Mouse (Mus musculus): ENCODE measurements at regions not wholly inside any gene's neighbourhood (a gene's known extent, or its start where the extent isn't known, plus 50 kb on each side); places are given as distances from the start of the nearest gene placed in this dataset.
A peak's percentile ranks its signal among the peaks of the same experiment; 100 is the strongest.

DNA sequence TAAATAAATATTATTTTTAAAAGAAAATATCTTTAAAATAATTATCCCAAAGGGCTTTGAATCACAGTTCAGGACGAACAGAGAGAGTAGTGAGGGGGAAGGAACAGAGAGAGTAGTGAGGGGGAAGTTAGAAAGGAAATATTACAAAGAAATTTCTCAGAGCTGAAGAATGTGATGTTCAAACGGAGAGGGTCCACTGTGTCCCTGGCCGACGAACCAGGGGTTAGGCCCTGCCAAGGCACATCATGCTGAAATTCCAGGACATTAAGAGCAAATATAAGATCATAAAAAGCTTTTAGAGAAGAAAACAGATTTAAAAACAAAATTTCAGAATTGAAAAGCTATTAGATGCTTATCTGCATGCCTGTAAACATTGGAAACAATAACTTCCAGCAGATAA is 61.6 kb downstream of the Skor1 start:
- peak; percentile 41 for DNase-seq

DNA sequence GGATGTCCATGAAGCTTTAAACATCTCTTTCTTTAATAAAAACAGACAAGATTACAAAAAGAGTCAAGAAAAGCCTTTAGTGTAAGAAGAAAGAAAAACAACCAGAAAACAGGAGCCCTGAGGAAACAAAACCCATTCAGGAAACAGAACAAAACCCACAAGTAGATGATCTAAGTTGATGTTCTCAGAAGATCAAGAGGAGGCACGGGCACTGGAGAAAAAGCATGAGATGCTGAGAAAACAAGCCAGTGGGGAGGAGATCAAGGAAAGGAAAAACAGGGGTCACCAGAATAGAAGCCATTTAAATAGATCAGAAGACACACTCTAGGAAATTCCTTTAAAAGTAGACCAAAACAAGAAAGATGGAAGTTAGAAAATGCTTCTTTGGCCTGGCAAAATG is 62.1 kb downstream of the Skor1 start:
- no peak for DNase-seq

DNA sequence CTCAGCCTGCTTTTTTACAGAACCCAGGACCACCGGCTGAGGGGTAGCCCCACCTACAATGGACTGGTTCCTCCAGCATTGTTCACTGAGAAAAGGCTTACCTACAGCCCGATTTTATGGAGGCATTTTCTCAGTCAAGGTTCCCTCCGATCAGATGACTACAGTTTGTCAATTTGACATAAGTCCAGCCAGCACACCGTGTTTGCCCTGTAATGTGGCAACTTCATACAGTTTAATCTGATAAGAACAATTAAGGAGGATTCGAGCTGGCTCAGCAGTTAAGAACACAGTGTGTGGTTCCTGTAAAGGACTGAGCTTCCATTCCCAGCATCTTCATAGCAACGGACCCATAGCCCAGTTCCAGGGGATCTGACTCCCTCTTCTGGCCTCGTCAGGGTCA is 65.9 kb downstream of the Skor1 start:
- no peak for DNase-seq

DNA sequence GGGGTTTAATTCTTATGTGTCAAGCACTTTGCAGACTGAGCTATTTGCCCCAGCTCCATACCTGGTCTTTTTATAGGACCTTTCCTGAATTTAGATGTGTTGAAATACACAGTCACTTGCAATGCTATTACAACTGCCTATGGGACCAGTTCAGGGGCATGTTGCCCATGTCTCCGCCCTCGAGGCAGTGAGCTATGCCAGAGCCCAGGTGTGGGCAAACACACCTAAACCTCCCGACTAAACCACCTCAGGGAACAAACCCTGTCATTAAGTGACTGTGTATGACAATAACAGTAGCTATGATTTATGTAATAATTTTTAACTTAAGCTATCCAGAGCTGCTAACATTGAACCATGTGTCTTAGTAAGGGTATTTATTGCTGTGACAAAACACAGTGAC is 66.5 kb downstream of the Skor1 start:
- DNase-seq = no peak

DNA sequence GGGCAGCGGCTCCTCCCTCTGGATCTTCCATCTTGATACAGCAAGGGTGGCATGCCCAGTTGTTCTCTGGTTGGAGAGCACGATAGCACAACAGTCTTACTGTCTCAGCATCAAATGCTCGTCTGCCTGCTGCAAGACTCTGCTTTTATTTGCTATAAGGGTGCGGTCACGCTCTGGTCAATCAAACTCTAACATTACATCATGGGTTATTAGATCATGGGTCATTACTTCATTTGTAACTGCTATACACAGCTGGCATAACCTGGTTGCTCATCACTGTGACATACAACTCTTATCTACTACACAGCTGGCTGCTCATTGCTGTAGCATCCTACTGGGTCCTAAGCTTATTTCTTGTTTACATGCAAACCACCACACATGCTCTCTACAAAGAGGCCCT is 68.4 kb downstream of the Skor1 start:
- DNase-seq = no peak

DNA sequence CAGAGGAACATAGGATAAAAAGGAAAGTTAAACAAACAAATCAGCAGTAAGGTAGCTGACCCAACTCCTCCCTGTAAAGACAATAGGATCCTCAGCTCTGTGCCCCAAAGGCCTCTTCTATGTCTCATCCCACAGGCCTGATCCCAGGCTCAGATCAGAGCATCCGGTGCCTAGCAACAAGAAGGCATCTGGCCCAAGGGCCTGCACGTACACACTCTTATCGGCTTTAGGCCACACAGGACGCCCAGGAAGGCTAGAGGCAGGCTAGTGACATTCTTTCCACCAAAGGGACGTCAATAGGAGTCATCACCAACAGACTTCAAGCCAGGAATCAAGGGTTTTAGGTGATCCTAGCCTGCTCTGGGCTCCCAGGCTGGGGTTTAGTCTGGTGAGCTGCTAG is 73.5 kb downstream of the Skor1 start:
- no peak for DNase-seq

DNA sequence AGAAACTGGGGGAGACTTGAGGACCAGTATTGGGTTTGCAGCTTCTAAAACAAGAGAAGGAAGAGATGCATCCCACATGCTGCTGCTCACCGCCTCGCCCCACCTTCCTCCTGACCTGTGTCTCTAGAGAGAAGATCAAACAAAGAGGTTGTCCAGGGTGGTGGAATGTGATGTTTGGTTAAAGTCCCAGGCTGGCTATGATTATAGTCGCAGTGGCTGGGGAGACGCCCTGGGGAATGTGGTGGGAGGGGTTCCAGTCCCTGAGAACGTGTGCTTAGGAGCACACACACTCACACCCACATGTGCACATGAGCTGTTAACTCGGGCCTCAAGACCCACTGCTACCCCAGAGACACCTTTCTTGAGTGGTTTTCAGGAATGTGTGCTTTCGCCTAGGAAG is 74.0 kb downstream of the Skor1 start:
- DNase-seq = no peak

DNA sequence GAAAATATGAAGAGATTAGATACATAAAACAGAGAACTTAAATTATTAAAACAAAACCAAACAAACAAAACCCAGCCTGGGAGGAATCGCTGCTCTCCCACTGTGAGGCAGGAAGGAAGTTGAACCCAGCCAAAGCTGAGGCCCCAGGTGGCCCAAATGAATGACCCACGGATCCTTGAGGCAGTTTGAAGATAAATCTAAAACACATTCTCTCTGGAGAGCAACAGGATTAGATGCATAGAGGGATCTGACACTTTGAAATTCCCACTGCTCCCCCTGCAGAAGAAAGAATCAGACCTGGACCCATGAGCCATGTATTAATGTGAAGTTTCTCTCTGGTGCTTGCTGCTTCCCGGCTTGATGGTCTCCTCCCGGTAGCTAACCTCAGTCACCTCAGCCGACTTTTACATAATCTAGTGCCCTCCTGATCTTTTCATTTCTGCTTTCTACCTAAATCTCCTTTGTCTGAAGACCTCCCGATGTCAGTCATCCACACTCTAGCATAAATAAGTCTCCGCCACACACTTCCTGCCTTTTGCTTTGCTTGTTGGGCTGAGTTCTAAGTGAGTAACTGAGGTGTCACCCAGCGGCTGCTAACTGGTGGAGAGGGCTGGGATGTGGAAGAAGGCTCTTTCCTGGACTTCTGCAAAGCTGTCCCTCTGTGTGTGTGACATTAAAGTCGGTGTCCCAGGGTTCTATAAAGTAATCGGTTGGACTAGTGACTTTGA is 74.6 kb downstream of the Skor1 start:
- no peak for DNase-seq

DNA sequence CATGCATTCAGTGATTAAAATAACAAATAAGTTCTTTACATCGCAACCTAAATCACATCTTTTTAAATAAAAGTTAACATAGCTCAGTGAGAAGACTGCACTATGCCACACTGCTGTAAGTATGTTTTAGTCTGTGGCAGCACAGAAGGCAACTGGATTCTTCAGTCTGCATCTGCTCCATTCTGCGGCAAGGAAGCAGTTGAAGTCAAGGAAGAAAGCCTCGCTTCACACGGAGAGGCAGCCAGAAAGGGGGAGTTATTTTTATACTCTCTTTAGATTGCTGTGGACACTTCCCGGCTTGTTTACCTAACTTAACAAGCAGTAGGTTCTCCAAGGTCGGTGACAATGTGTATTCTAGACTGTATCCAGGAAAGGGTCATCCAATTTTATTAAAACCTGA is 77.7 kb downstream of the Skor1 start:
- DNase-seq = no peak

DNA sequence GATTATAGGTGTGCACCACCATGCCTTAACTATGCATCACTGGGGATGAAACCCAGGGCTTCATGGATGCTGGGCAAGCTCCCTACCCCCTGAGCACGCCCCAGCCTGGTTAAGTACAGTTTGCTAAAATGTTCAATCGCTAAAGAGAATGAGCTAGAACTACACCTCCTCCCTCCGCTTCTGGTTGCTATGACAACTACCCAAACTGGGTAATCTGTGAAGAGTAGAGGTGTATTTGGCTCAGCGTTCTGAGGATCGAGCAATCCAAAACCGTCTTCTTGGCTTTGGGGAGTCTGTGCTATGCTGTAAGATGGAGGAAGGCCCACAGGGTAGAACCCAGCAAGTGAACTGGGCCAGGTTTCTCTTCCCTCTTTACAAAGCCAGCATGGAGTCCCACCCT is 78.8 kb downstream of the Skor1 start:
- no peak for DNase-seq

DNA sequence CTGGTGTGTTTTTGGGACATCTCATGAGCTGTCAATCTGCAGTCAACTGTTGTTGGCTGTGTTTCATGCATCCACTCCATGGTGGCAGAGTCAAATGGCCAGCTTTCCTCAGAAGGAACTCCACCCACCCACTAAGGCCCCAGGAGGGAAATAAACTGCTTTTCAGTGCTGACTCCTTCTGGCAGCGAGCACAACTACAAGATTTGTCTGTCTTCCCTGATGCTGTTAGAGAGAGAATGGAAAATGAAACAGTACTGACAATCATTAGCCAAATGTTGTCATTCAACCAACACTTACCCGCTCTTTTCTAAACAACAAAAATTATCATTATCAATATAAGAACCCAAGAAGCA is 79.3 kb upstream of the Pias1 start:
- no peak for DNase-seq

DNA sequence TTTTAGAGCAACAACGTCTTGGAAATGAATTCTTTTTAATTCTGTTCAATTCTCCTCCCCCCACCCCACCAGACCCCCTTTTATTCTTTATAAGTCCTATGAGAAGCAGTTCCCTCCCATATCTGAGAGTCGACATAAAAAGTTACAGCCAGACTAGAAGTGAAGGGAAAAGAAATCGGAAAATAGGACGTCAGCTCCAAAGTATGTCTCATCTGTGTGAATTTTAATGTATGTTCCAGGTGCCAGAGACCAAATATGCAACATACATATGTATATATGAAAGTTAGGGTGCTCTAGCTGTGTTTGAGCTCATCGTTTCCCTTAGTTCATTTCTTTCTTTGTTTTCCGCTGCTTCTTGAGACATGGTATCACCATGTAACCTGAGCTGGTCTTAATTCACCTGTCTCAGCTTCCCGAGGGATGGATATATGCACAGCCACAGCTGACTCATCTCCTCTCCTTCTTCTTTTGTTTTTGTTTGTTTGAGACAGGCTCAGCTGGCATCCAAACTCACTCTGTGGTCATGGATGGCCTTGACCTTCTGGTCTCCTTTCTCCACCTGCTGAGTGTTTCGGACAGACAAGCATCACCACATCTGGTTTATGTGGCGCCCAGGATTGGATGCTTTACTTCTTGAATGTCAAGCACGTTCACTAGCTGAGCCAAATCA is 78.8 kb upstream of the Pias1 start:
- no peak for DNase-seq

DNA sequence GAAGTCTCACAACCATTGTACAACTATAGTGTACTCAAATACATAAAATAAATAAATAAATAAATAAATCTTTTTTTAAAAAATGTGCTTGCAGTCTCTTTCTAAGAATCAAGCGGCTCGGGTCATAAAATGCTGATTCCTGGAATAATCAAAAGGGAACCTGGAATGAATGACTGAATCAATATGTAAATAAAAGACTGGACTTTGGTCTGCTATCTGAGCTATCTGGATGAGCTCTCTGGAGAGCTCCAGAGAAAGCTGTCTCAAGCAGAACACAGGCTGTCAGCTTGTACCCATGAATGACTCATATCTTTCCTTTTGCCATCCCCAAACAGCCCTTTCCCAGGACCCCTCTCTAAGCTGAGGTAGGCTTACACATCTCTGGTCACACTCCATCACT is 75.8 kb upstream of the Pias1 start:
- no peak for DNase-seq

DNA sequence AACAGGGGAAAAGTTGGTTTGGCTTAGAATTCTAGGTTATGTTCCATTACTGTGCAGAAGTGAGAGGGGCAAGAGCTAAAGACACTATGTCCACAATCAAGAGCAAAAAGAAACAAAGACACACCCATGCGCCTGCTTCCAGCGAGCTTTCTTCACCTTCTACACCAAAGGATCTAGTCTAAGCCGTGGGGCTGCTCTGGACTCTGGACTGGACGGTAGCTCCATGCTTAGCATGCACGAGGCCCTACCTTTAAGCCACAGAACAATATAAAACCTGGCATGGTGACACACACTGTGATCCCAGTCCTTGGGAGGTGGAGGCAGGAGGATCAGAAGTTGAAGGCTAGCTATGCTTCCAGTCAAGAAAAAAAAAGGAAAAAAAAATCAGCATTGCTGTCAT is 73.0 kb upstream of the Pias1 start:
- DNase-seq = no peak

DNA sequence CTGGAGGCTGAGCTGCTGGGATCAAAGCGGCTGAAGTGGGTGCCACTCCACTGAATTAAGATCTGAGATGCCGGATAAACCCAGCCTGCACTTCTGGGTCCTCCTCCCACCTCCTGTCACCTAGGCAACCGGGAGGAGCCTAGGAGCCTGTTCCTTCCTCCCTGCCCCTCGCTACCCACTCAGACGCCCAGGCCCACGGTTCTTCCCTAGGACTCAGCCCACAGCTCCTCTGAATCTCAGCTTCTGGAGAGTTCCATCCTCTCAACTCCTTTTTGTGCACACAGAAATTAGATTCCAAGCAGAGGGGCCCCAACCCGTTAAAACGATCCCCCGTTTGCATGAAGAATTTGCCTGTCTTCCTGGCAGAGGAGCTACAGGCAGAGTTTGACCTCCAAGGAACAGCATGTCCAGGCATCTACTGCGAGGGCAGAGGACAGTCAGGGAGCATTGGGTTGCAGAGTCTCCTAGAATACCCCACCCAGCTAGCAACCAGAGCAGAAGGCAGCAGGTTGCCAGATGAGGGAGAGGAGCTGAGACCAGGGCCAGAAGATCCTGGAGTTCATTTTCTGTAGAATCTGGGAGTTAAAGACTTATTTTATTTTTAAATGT is 71.6 kb upstream of the Pias1 start:
- DNase-seq = peak; percentile 53

DNA sequence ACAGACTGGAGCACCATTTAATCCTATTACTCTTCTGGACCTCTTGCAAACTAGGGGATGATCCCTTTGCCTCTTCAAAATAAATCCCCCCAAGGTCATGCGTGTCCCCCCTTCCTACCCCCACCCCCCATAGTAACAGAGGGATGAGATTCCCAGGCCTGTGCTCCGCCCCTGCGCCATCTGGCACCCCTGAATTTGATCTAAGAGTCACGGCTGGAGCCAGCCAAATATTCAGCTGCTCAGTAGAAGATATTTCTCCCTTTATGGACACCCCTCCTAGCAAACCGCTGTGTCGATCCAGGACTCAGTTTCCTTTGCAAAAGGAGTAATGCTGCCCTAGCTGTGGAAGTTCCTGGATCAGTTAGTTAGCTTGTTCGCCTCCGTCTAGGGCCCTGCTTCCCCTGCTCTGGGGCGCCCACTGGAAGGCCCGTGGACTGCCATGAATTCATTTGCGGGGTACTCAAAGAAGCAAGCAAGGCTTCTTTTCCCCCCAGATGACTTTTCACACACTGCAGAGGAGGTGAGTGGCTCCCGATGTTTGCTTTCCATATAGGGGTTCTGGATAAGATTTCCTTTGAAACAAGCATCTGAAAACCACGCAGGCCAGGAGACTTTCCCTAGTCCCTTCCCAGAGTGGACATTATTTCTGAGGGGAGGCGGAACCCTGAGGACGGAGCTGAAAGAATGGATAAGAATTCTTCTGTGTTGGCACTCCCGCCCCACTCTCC is 70.9 kb upstream of the Pias1 start:
- no peak for DNase-seq

DNA sequence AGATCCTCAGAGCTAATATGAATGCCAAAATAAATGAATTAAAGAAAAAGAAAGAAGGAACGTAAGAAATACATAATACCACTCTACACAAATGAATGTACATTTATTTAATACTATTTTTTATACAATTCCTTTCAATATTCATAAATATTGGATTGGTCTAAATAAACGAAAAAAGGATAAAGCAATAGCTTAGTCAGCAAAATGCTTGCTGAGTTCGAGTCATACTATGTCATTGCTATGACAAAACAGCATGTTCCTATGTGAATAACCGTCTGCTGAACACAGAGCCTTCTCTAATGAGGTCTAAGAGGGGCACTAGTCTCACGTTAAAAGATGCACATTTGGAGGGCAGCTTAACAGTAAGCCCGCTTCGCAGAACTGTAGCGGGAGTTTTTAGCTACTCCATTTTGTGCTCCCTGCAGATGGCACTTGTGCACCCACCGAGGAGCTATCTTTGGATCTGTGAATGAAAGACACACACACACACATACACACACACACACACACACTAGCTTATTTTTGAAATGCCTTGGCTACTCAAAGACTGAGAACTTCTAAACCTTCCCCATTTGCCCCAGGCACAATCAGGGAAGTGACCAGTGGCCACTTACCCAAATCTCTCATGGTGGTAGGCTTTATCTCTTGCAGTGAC is 69.1 kb upstream of the Pias1 start:
- no peak for DNase-seq

DNA sequence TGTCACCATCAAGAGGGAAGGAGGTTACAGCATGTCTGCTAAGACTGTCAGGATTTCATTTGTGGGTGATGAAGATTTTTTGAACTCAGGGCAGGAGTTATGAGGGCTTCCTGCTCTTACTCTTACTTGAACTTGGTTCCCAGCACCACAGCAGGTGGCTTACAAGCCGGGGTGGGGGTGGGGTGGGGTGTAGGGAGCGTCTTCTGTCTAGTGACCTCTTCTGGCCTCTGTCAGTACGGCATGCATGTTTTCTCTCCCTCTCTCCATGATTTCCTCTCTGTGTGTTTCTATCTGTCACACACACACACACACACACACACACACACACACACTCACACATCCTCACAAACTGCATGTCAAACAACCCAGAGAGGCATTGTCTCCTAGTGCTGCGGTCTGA is 64.5 kb upstream of the Pias1 start:
- DNase-seq = no peak

DNA sequence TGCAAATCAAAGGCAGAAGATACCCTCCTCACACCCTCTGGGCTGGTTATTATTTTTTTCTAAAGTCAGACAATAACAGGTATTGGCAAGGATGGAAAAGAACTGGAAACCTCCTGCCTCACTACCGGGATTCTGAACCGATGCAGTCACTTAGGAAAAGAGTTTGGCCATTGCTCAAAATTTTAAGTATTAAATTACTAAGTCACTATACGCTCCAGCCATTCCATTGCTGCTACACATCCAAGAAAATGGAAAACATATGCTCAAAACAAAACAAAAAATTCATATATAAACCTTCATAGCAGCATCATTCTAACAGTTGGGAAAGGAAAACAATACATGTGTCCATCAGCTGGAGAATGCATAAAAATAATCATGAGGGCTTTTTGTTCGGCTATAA is 63.9 kb upstream of the Pias1 start:
- no peak for DNase-seq

DNA sequence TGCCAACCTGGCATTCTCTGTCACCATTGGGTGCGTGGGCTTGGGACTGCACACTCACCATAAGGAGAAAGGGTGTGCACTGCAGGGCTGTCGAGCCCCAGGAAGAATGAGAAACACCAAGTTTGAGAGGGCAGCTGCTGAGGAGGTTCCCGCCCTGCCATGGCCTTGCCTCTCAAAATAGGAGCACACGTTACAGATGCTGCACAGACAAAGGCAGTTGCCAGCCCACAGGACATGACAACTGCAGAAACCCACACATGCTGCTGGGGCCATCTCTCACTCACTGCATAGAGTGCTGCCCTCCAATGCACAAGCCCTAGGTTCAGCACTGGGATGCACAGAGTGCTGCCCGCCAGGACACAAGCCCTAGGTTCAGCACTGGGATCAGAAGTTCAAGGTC is 61.6 kb upstream of the Pias1 start:
- no peak for DNase-seq

DNA sequence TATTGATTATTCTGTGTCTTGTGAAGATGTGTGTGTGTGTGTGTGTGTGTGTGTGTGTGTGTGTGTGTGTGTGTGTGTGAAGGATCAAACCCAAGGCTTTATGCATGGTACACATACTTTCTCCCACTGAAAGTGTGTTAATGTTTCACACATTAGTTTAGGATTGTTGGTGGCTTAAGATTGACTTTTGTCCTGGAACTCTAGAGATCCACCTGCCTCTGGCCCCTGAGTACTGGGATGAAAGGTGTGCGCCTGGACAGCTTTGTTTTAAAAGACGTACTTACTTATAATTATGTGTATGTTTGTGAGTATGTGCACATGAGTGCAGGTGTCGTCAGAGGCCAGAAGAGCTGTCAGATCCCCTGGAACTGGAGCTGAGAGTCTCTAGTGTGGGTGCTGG is 59.3 kb upstream of the Pias1 start:
- no peak for DNase-seq

DNA sequence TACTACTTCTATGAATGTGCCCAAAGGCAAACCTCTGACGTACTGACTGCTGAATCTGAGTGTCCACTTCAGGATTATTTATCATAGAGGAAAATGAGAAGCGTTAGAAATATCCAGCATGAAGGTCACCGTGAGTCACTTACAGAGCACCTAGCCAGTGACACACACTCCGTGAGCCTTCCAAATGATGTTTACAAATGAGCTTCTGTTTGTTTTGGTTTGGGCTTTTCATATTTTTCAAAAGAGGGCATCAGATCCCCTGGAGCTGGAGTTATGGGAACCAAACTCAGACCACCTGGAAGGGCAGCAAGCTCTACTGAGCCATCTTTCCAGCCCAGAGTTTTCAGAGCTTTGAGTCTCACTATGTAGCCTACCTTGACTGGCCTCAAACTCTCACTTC is 57.8 kb upstream of the Pias1 start:
- no peak for DNase-seq

DNA sequence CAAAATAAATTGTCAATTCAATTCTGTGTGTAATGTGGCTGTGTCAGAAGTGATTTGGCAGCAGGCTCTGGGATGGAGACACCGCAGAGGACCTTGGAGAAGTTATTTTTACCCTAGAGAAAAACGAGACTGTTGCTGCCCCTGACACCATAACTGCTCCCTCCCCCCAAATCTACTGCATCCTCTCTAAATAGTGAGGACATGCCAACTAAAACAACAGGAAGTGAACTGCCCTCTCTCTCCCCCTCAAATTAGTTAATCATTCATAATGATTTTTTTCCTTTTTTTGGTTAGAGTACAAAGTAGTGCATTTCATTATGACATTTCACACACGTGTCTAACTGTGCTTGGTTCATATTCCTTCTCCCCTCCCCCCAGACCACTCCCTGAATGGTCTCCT is 55.6 kb upstream of the Pias1 start:
- no peak for DNase-seq

Measured in gastrocnemius, postnatal 25 days (tissue).